Mouse (Mus musculus) embryonic facial prominence, embryonic 10.5 days (tissue): ENCODE measurements around the gene Exoc7. TPM values are rescaled to one million over a fixed set of nuclear protein-coding genes. Genes with fewer than 3 reads are reported as not detected.

Experiments
- DNase-seq: peaks from one replicate; pipeline ENCODE4 v3.0.0-alpha.2; 2017; ENCODE audit warnings: low spot score
- H3K27ac ChIP-seq: fragments of 300-500 bp; sonication (generic); replicated peaks from 2 replicates; pipeline ENCODE4 v1.5.1; 2016; ENCODE audit warnings: mild to moderate bottlenecking
- H3K27me3 ChIP-seq: fragments of 300-500 bp; sonication (generic); replicated peaks from 2 replicates; pipeline ENCODE4 v1.6.1; 2016; ENCODE audit warnings: low read depth, mild to moderate bottlenecking; ENCODE audit not compliant: poor library complexity, severe bottlenecking
- H3K36me3 ChIP-seq: fragments of 300-500 bp; sonication (generic); replicated peaks from 2 replicates; pipeline ENCODE4 v1.6.1; 2016; ENCODE audit warnings: mild to moderate bottlenecking, moderate library complexity
- H3K4me1 ChIP-seq: fragments of 300-500 bp; sonication (generic); 2 replicates; pipeline ENCODE4 v1.6.1; 2016
- H3K4me3 ChIP-seq: fragments of 300-500 bp; sonication (generic); 2 replicates; pipeline ENCODE4 v1.5.1; 2016; ENCODE audit warnings: mild to moderate bottlenecking, moderate library complexity
- H3K9me3 ChIP-seq: fragments of 300-500 bp; sonication (generic); 2 replicates; pipeline ENCODE4 v1.6.1; 2016; ENCODE audit warnings: mild to moderate bottlenecking
- WGBS: fragments of 180-500 bp; shearing (Covaris S2); methylation state at CpG from one replicate; pipeline ENCODE4 v1.1.7; 2016; 5-methylcytosine and 5-hydroxymethylcytosine counted together
- polyA plus RNA-seq: library from polyadenylated mRNA; unstranded; fragments of >200 nt; fragmentation: Nextera tagmentation; extraction: Ambion mirVana; gene quantifications from 2 replicates; pipeline ENCODE4 v1.2.1, GENCODE M21; 2016

The Exoc7 gene
- polyA plus RNA-seq, 1 experiment from 2014 or later: 59.7 TPM

GRCm38 (mm10) chr11:116245616-116246015, 61.4 kb downstream of the Exoc7 start:
- H3K27ac ChIP-seq: no peak overlapping the region
- peaks cover 33% of the 10 kb centered on the region for H3K4me1 ChIP-seq
- H3K4me3 ChIP-seq: no peak overlapping the region
- no peaks in the 10 kb centered on the region for H3K9me3 ChIP-seq
- H3K36me3 ChIP-seq: peaks cover 80% of the 10 kb centered on the region
- no peaks in the 10 kb centered on the region for H3K27me3 ChIP-seq
- no peak for DNase-seq
- WGBS: 82% methylated on average over 6 of the region's 6 CpGs

DNA sequence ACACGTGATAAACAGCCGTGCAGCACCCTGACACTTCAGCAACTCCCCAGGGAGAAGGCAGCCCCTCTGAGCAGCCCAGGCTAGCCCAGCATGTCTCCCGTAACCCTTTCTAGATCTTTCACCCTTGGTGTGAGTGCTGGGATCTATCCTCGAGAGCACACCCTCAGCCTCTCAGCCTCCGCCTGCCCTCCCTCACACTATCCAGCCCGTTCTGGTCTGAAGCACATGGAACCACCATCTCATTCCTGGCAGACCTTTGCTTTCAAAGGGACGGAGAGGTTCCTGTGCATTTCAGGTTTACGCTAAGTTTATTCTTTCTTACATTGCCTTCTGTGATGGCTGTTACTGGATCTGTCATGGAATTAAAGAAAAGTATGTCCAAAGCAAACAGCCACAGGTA, 62.5 kb downstream of the Exoc7 start:
- Histone ChIP-seq H3K27ac (no peak overlapping the region), H3K4me3 (no peak overlapping the region), H3K4me1 (peaks cover 39% of the 10 kb centered on the region), H3K36me3 (peaks cover 69% of the 10 kb centered on the region), H3K9me3 (no peaks in the 10 kb centered on the region), H3K27me3 (peaks cover 3% of the 10 kb centered on the region; the same call in 1 of the 2 replicates)
- 86% methylated on average over 8 of the region's 8 CpGs for WGBS
- DNase-seq: no peak

GRCm38 (mm10) chr11:116241744-116242235, 65.2 kb downstream of the Exoc7 start:
- Histone ChIP-seq H3K27ac (peak overlapping the region; percentile 87), H3K9me3 (no peaks in the 10 kb centered on the region), H3K4me1 (peaks cover 55% of the 10 kb centered on the region), H3K4me3 (peak overlapping the region; percentile 16; the same call in 1 of the 2 replicates), H3K27me3 (peaks cover 30% of the 10 kb centered on the region), H3K36me3 (peaks cover 41% of the 10 kb centered on the region)
- DNase-seq: peak; percentile 84
- WGBS: 22% methylated on average over 12 of the region's 12 CpGs

DNA sequence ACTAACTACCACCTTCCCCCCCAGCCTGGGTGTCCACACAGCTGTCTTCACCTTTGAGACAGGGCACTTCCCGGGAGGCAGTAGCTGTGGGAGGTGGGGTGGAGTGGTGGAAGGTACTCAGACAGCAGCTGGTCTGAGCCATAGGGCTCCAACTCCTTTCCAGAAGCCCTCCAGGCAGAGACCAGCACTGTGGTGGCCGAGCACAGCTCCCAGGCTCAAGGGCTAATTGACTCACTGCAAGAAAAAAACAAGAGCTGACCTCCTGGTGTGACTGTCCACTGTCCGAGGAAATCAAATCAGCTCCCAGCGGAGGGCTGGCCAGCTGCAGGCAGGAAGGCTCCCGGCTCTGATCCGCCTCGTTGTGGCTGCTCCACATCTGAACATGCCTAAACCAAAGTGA, 67.2 kb downstream of the Exoc7 start:
- peaks cover 55% of the 10 kb centered on the region for H3K4me1 ChIP-seq
- peaks cover 22% of the 10 kb centered on the region for H3K36me3 ChIP-seq
- WGBS: 8% methylated on average over 7 of the region's 7 CpGs
- peak overlapping the region; percentile 18; the same call in 1 of the 2 replicates for H3K4me3 ChIP-seq
- peak overlapping the region; percentile 69 for H3K27ac ChIP-seq
- peaks cover 48% of the 10 kb centered on the region for H3K27me3 ChIP-seq
- no peaks in the 10 kb centered on the region for H3K9me3 ChIP-seq
- DNase-seq: peak; percentile 45

Other genes starting within 250 kb of the Exoc7 start
- 2.9 TPM in 2 replicates for gene Unc13d, start 229.3 kb downstream of the Exoc7 start, polyA plus RNA-seq
- gene Wbp2, start 220.2 kb downstream of the Exoc7 start, polyA plus RNA-seq: 74.2 and 76.8 TPM in 2 replicates
- 4.5 and 4.7 TPM in 2 replicates for gene Trim47, start 180.0 kb downstream of the Exoc7 start, polyA plus RNA-seq
- 1.9 and 2.3 TPM in 2 replicates for gene Trim65, start 176.1 kb downstream of the Exoc7 start, polyA plus RNA-seq
- gene Mrpl38, start 168.4 kb downstream of the Exoc7 start, polyA plus RNA-seq: 108 and 117 TPM in 2 replicates
- 61.0 and 61.8 TPM in 2 replicates for gene Fbf1, start 139.1 kb downstream of the Exoc7 start, polyA plus RNA-seq
- 62.7 and 65.6 TPM in 2 replicates for gene Ten1, start 108.4 kb downstream of the Exoc7 start, polyA plus RNA-seq
- 17.7 and 18.8 TPM in 2 replicates for gene Acox1, start 108.2 kb downstream of the Exoc7 start, polyA plus RNA-seq
- gene Evpl, start 69.2 kb downstream of the Exoc7 start, polyA plus RNA-seq: 1.0 and 1.3 TPM in 2 replicates
- gene Srp68, start 33.0 kb downstream of the Exoc7 start, polyA plus RNA-seq: 104 TPM in 2 replicates
- 0.25 and 0.39 TPM in 2 replicates for gene Galr2, start 26.3 kb downstream of the Exoc7 start, polyA plus RNA-seq
- 2.3 and 3.3 TPM in 2 replicates for gene Foxj1, start 28.2 kb upstream of the Exoc7 start, polyA plus RNA-seq
- 12.7 and 15.7 TPM in 2 replicates for gene Rnf157, start 105.8 kb upstream of the Exoc7 start, polyA plus RNA-seq
- gene Ubald2, start 126.9 kb upstream of the Exoc7 start, polyA plus RNA-seq: 43.7 and 46.4 TPM in 2 replicates
- gene Qrich2, start 159.0 kb upstream of the Exoc7 start, polyA plus RNA-seq: 0.23 and 0.44 TPM in 2 replicates
- gene Prpsap1, start 187.0 kb upstream of the Exoc7 start, polyA plus RNA-seq: 233 and 242 TPM in 2 replicates
- gene Sphk1, start 223.7 kb upstream of the Exoc7 start, polyA plus RNA-seq: 5.9 and 6.5 TPM in 2 replicates